Mouse (Mus musculus) MEL (cell line): Measurements from ENCODE around the gene Adck2.

Experiments used
- CHD1 ChIP-seq: IDR thresholded peaks from 2 replicates; pipeline ENCODE4 v1.6.1; 2012; ENCODE audit warnings: low read depth, mild to moderate bottlenecking, inconsistent platforms, low read length, improper control_type of control experiment
- CTCF ChIP-seq, 3 experiments: IDR thresholded peaks in 2 of 3; conservative IDR thresholded peaks in 1 of 3; 2 replicates each; pipeline ENCODE4 v1.5.1; 2011 to 2012; ENCODE audit warnings: low read length in 3 of 3, low read depth in 2 of 3, mild to moderate bottlenecking in 2 of 3, improper control_type of control experiment in 1 of 3, inconsistent platforms in 1 of 3, mixed read lengths in 1 of 3, moderate library complexity in 1 of 3; ENCODE audit not compliant: control insufficient read depth in 1 of 3, insufficient read depth in 1 of 3, poor library complexity in 1 of 3, severe bottlenecking in 1 of 3
- EP300 ChIP-seq, 2 experiments: IDR thresholded peaks; 2 replicates each; pipeline ENCODE4 v1.6.1; 2011; ENCODE audit warnings: improper control_type of control experiment in 2 of 2, low read length in 2 of 2, low read depth in 1 of 2, mild to moderate bottlenecking in 1 of 2
- HCFC1 ChIP-seq: IDR thresholded peaks from 2 replicates; pipeline ENCODE4 v1.6.1; 2012; ENCODE audit warnings: low read depth, mild to moderate bottlenecking, inconsistent platforms, low read length, improper control_type of control experiment, moderate library complexity
- MEF2A ChIP-seq: IDR thresholded peaks from 2 replicates; pipeline ENCODE4 v1.6.1; 2014; ENCODE audit warnings: low read depth, mild to moderate bottlenecking, inconsistent platforms, low read length, improper control_type of control experiment; ENCODE audit not compliant: poor library complexity, insufficient replicate concordance, severe bottlenecking; ENCODE audit errors: extremely low read depth
- MYC ChIP-seq: IDR thresholded peaks from 2 replicates; pipeline ENCODE4 v1.6.1; 2011; ENCODE audit warnings: low read depth, mild to moderate bottlenecking, low read length, improper control_type of control experiment, moderate library complexity
- NRF1 ChIP-seq: IDR thresholded peaks from 2 replicates; pipeline ENCODE4 v1.6.1; 2014; ENCODE audit warnings: low read depth, mild to moderate bottlenecking, inconsistent platforms, low read length, improper control_type of control experiment, moderate library complexity; ENCODE audit not compliant: poor library complexity, insufficient read depth, severe bottlenecking
- POLR2A ChIP-seq, 2 experiments: IDR thresholded peaks; 2 replicates each; pipeline ENCODE4 v1.6.1; 2011 to 2012; ENCODE audit warnings: low read length in 2 of 2, mild to moderate bottlenecking in 2 of 2, control low read depth in 1 of 2, improper control_type of control experiment in 1 of 2, low read depth in 1 of 2, moderate library complexity in 1 of 2; ENCODE audit not compliant: control insufficient read depth in 1 of 2, insufficient read depth in 1 of 2, poor library complexity in 1 of 2

DNA sequence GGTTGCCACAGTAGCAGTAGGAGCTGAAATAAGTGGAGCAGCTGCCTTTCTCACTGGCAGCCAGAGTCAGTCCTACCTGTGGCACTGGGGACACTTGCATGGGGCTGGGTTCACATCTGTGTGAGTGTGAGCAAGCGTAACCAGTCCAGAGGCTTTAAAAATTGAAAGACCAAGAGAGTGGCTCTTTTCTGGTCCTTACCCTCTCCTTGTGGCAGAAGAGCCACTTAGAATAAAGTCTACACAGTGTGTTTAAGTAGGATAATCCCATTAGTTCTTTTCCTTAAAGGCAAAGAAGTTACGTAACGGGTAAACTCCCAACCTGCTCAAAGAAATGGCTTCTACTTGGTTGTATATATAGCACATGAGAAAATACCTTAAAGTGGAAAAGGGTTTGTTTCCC lies 27.2 kb downstream of the Adck2 start:
- TF ChIP-seq POLR2A (IDR thresholded peaks at IDR 0.05; ENCODE audit: control insufficient read depth in 1 of 2, insufficient read depth in 1 of 2, low read depth in 1 of 2, low read length in 2 of 2, poor library complexity in 1 of 2): no peak
- no peak for TF ChIP-seq MYC
- no peak for TF ChIP-seq CTCF (IDR thresholded peaks at IDR 0.05 in 2 of 3, conservative IDR thresholded peaks at IDR 0.05 in 1 of 3; ENCODE audit: control insufficient read depth in 1 of 3, insufficient read depth in 1 of 3, low read depth in 2 of 3, low read length in 3 of 3, poor library complexity in 1 of 3, severe bottlenecking in 1 of 3)
- TF ChIP-seq NRF1: no peak
- TF ChIP-seq HCFC1: no peak
- no peak for TF ChIP-seq EP300 (IDR thresholded peaks at IDR 0.05; ENCODE audit: low read depth in 1 of 2, low read length in 2 of 2)
- no peak for TF ChIP-seq CHD1
- TF ChIP-seq MEF2A: no peak
